Mouse (Mus musculus) right cerebral cortex, postnatal 36 days (tissue): Measurements from ENCODE around the gene Atf5.

Experiments
- DNase-seq, 2 experiments: peaks; one replicate each; pipeline ENCODE4 v3.0.0; 2022; ENCODE audit warnings: low spot score in 2 of 2, mixed read lengths in 1 of 2

Gene Atf5

DNA sequence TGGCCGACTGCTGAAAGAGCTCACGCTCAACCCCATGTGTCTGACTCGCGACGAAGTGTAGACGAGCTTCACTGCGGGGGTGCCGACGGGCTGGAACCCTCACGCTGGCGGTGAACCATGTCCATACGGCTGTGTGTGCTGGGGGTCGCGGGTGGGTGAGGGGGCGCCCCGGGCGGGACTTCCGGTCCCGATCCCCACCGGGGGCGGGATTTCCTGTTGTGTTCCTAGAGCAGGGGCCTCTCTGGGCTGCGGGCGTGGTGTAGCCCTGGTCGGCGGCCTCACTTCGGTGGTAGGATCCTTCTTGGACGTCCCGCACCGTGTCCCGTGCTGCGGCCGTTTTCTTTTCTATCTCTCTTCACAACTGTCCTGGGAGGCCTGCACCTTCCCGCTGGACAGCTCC lies 33.7 kb upstream of the Atf5 start:
- peak; percentile 70 for DNase-seq

- peak; percentile 90 to 91 for DNase-seq
Observed at GRCm38 (mm10) chr7:44849416-44850111, 33.1 kb upstream of the Atf5 start.

DNA sequence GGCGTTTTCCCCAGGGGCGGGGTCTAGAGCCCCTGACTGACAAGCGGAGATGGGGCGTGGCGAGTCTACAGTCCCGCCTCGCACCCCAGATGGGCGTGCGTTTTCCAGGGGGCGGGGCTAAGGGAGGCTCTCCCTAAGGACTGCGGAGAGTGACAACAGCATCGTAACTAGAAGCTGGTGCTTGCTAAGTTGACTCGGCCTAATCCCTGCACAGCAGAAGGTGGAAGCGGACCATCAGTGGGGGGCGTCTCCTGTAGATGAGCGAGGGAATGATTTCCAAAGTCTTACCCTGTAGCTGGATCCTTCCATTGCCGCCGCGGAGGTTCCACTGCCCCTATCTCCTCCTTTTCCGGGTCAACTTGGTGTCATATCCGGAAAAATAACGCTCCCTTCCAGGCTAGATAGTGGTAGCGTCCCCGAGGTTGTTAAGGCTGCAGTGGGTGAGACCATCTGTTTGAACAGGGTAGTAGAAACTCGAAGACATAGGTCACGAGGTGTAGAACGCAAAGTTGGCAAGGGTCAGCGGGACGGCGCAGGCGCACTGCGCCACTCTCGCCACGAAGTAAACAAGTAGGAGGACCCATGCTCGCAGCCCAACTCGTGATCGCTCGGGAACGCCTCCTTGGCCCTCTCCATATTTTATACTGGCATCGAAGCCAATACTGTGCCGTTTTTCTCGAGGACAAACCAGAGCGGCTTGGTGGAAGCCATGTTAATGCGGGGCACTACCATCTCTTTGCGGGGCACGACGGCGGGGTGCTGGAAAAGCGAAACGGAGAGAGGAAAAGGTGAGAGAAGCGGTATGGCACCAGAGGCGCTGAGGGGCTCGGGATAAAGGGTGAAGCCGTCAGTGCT lies 32.3 kb upstream of the Atf5 start, which contains the start of the genes Akt1s1 and Tbc1d17:
Gene Akt1s1, plus strand, starts transcription at position 431 of the 855 bp plus-strand sequence.
Gene Tbc1d17, minus strand, starts transcription at position 519 of the 855 bp plus-strand sequence.
- peak; percentile 100 for DNase-seq

- DNase-seq: no peak
Observed at GRCm38 (mm10) chr7:44847772-44848171, 31.3 kb upstream of the Atf5 start.

GRCm38 (mm10) chr7:44846804-44847203 lies 30.3 kb upstream of the Atf5 start:
- no peak for DNase-seq

DNA sequence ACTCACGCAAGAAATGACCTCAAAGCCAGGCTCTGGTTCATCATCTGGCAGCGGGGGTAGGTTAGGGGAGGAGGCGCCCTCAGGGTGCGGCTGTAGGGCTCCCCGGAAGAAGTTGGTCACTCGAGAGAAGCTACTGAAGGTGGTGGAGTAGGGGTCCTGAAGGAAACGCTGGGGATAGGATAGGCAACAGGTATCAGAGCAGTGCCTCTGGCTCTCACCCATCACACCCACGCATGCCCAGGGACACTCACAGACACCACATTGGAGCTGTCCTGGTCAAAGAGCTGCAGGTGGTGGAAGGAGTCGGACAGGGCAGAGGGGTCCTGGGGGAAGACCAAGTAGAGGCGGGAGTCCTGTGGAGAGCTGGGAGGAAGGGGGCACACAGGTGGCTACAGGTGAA lies 28.5 kb upstream of the Atf5 start:
- no peak for DNase-seq

DNA sequence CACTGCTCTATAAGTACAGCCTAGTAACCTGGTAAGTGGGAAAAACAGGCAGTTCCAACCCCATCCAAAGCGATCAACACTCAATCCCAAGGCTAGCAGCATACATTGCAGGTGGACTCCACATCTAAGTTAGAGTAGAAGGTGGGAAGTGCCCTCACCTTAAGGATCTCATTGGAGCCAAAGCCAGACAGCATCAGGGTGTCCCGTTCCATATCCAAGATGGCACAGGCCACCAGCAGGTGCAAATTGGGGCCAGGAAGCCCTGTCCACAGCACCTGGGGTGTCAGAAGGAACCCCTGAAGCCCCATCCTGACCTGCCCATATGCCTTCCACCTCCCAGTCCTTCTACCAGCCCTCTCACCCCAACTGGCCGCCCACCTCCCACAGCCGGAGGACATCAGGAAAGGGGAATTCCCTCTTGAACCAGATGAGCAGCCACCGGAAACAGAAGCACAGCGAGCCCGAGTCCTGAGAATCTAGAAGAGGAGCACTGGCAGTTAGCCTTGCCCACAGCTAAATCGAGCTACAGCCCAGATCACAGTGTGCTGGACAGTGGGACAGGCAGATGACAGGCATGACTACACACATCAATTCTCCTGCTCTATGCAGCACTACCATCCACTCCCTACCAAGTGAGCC lies 25.5 kb upstream of the Atf5 start:
- no peak for DNase-seq

- no peak for DNase-seq
Observed at GRCm38 (mm10) chr7:44840426-44840825, 24.0 kb upstream of the Atf5 start.

DNA sequence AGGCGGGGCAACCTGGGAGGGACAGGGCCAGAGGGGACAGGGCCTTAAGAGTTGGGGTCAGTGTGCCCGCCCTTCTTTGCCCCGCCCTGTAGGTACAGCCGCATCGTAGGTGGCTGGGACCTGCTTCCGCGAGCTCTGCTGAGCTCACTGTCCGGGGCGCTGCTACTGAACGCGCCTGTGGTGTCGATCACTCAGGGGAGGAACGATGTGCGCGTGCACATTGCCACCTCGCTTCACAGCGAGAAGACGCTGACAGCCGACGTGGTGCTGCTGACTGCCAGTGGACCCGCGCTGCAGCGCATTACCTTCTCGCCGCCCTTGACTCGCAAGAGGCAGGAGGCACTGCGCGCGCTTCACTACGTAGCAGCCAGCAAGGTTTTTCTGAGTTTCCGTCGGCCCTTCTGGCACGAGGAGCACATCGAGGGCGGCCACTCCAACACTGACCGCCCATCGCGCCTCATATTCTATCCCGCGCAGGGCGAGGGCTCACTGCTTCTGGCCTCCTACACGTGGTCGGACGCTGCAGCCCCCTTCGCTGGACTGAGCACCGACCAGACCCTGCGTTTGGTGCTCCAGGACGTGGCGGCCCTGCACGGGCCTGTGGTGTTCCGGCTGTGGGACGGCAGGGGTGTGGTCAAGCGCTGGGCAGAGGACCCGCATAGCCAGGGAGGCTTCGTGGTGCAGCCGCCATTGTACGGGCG lies 23.2 kb upstream of the Atf5 start:
- DNase-seq: no peak

DNA sequence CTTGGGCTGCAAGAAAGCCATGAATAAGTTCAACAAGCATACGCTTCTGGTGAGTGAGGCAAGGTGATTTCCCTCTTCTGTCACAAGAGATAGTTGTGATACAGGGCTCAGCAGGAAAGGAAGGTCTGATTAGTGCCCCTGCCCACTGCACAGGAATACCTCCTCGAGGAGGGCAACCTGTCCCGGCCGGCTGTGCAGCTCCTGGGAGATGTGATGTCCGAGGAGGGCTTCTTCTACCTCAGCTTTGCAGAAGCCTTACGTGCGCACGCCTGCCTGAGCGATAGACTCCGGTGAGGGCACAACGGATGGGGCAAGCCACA lies 22.7 kb upstream of the Atf5 start:
- no peak for DNase-seq

DNA sequence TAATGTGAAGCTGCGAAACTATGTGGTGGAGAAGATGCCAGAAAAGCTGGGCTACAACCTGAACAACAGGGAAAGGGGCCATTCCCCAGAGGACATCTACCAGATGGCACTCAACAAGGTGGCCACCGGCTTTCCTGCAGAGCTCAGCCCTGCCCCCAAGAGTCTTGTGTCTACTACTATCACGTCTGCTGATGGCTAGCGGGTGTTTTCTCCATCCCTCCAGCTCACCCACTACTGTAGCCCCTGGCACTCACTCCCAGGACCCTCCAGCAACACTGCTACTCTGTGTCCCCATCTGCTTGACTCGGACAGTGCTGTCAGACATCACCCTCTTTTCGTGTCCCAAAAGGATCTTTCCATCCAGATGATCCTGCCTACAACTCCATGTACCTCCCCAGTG lies 21.6 kb upstream of the Atf5 start:
- no peak for DNase-seq

GRCm38 (mm10) chr7:44836423-44837053 lies 20.1 kb upstream of the Atf5 start:
- no peak for DNase-seq

DNA sequence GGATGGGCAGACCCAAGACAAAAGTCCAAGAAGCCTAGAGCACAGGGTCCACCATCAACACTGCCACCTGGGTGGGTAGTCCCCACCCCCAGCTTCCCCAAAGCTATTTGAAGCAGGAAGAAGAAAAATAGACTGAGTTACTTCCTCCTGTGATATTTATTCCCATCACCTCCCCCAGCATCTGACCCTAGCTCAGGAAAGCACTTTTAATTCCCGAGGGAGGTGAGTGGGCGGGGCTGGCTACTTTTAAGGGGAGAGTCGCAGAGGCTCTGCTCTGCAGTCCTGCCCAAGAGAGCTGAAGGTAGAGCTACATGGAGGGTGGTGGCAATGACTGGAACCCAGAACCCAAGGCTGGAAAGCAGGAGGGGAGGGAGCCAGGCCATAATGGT lies 19.6 kb upstream of the Atf5 start:
- DNase-seq: no peak

DNA sequence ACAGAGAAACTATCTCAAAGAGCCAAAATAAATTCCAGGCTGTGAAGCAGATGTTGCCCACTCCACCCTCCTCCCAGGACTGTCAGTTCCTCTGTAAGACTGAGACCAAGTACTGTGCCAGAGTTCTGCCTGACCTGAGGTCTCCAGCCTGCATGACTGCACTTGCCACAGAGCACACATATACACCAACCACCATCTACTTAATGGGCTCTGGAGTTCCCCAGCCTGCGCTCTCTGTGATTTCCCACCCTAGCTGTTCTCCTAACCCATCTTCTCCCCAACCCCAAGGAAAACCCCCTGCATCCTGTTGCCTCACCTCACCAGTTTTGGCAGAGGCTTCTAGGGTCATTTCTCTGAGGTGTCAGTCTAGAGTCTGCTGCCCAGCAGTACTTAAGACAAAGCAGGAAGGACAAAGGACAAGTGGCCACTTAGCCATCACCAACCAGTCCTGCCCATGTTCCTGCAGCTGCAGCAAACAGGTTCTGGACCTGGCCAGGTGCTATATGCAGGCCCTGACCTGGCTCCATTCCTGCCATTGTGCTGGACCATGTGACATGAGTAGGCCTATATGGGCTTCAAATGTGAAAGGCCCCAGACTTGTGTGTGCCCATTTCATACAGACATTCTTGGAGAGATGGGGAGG lies 19.0 kb upstream of the Atf5 start:
- no peak for DNase-seq

DNA sequence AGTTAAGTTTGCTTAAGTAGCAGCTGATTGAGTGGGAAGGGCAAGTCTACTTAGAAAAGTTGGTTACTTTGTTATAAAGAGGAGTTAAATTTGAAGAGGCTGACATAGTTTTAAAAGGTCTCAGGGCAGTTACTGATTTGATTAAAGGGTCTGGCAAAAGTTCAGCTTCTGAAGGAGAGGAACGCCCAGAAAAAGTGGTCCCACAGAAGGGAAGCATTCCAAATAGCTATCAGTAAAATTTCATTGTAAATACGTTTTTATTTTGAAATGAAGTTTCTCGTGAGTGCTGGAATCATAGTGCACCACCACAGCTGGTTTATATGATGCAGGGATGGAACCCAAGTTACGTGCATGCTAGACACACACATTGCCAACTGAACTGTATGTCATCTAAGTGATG lies 16.3 kb upstream of the Atf5 start:
- no peak for DNase-seq

GRCm38 (mm10) chr7:44828706-44829105 lies 12.2 kb upstream of the Atf5 start:
- no peak for DNase-seq

DNA sequence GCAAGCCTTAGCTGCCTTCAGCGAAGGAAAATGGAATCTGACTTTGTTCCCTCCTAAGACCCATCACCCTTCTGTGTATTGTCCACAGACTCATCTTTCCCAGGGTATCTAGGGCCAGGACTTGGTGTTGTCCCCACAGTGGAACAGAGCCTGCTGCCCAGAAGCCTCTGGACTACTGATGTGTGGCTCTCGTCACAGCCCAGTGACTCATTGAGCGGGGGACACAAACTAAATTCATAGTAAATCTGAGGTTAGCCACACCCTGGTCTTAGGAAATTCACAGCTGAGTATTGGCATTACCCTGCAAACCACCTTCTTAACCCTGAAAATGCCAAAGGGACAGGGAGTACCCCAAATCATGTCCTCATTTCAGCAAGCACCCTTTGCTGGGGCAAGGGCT lies 10.3 kb upstream of the Atf5 start:
- DNase-seq: no peak

GRCm38 (mm10) chr7:44824872-44825271 lies 8.4 kb upstream of the Atf5 start:
- DNase-seq: peak in 1 of 2 experiments; percentile 46

DNA sequence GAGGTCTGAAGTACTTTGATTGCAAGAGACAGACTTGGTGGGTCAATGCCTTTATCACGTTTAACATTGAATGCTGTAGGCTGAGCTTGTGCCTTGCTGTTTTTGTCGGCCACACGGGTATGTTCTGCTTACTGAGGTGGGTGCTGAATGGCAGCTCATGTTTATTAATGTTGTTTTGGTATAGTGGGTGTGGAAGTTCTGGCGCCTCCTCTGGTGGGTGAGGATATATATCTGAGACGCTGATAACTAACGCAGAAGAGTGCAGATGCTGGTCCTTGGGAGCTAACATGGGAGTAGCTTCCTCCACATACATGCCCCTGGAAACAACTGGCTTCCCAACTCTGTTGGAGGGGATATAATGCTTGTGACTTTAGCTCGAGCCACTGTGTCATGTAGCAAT lies 7.0 kb upstream of the Atf5 start:
- no peak for DNase-seq

DNA sequence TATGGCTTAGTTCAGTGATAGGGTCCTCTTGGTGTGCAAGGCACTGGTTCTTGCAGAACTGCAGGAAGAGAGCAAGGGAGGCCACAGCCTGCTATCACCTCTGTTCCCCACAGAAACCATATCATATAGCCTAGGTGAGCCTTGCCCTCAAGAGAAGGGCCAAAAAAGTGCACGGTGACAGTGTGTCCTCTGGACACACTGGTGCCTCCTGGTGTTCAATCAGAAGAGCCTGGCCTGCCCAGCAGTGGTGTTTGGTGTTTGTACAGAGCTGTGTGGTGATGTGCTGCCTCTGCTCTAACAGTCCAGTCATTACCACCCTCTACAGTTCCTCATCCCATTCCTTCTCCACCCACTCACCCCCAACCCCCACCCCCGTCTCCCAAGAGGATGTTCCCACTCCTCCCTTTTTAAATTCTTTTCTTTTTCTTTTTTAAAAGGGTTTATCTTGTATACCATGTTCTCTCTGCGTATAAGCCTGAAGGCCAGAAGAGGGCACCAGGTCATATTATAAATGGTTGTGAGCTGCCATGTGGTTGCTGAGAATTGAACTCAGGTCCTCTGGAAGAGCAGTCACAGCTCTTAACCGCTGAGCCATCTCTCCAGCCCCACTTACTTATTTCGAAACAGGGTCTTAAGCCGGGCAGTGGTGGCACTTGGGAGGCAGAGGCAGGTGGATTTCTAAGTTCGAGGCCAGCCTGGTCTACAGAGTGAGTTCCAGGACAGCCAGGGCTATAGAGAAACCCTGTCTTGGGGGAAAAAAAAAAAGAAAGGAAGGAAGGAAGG lies 5.4 kb upstream of the Atf5 start:
- no peak for DNase-seq
